Mouse (Mus musculus) T-helper 17 cell (primary cell): ENCODE data around the gene Snta1.
"Not testable (repeated sequence)": the region's sequence is repeated elsewhere in the genome, so short reads cannot be mapped to it uniquely, and the experiment has no call there.

Source experiments
- in situ Hi-C, 2 experiments: fragments of 300-600 bp; cut with MboI, MseI; formaldehyde crosslinking; loops; 1 replicate in 1 of 2; 2 replicates in 1 of 2; pipeline ENCODE4 v1.15.1; 2025; ENCODE audit warnings: high pct_unique_total_duplicates in 2 of 2

Gene Snta1

GRCm38 (mm10) chr2:154373961-154374632 lies 33.8 kb downstream of the Snta1 start:
- in situ Hi-C loops, result no loop called here

- in situ Hi-C loops, result no loop called here
Measured at GRCm38 (mm10) chr2:154372842-154373500, 34.9 kb downstream of the Snta1 start, which contains the start of gene Cdk5rap1. Gene Cdk5rap1, minus strand, starts transcription at chr2:154373010.

GRCm38 (mm10) chr2:154372151-154372829 lies 35.6 kb downstream of the Snta1 start:
- in situ Hi-C loops, result no loop called here

- in situ Hi-C loops, result no loop called here
Measured at GRCm38 (mm10) chr2:154367510-154367909, 40.4 kb downstream of the Snta1 start.

GRCm38 (mm10) chr2:154354000-154354425 lies 53.9 kb downstream of the Snta1 start:
- in situ Hi-C loops, result not testable (repeated sequence)

- in situ Hi-C loops, result no loop called here
Measured at GRCm38 (mm10) chr2:154348152-154348551, 59.7 kb downstream of the Snta1 start.

GRCm38 (mm10) chr2:154339356-154339755 lies 68.5 kb downstream of the Snta1 start:
- in situ Hi-C loops, result no loop called here

GRCm38 (mm10) chr2:154338161-154338560 lies 69.7 kb downstream of the Snta1 start:
- in situ Hi-C loops, result no loop called here

GRCm38 (mm10) chr2:154335572-154335971 lies 72.3 kb downstream of the Snta1 start:
- in situ Hi-C loops, result no loop called here

GRCm38 (mm10) chr2:154326852-154327251 lies 81.0 kb downstream of the Snta1 start:
- in situ Hi-C loops, result no loop called here
